Mouse (Mus musculus) forebrain, embryonic 11.5 days (tissue): Measurements from ENCODE around the gene Atxn7. TPM values are rescaled to one million over a fixed set of nuclear protein-coding genes. Genes with fewer than 3 reads are reported as not detected.

Experiments
- ATAC-seq: fragments of 200-750 bp; cut with Nextera tagmentation; replicated peaks from 2 replicates; pipeline ENCODE4 v1.8.0; 2017; ENCODE audit warnings: moderate TSS enrichment; ENCODE audit not compliant: low FRiP score
- DNase-seq: peaks from one replicate; pipeline ENCODE4 v3.0.0-alpha.2; 2017; ENCODE audit warnings: low spot score
- H3K27ac ChIP-seq: fragments of 300-500 bp; sonication (generic); 2 replicates; pipeline ENCODE4 v1.5.1; 2014; ENCODE audit warnings: low read depth, low read length
- H3K27me3 ChIP-seq: fragments of 300-500 bp; sonication (generic); 2 replicates; pipeline ENCODE4 v1.6.1; 2014; ENCODE audit warnings: mild to moderate bottlenecking, low read length, mixed read lengths; ENCODE audit not compliant: control insufficient read depth, insufficient read depth
- H3K36me3 ChIP-seq: fragments of 300-500 bp; sonication (generic); 2 replicates; pipeline ENCODE4 v1.6.1; 2014; ENCODE audit warnings: mild to moderate bottlenecking, low read length, moderate library complexity, mixed read lengths; ENCODE audit not compliant: control insufficient read depth, insufficient read depth
- H3K4me1 ChIP-seq: fragments of 300-500 bp; sonication (generic); replicated peaks from 2 replicates; pipeline ENCODE4 v1.6.1; 2014; ENCODE audit warnings: low read length, mixed read lengths; ENCODE audit not compliant: control insufficient read depth, insufficient read depth
- H3K4me2 ChIP-seq: fragments of 300-500 bp; sonication (generic); 2 replicates; pipeline ENCODE4 v1.6.1; 2014; ENCODE audit warnings: low read depth, mild to moderate bottlenecking, low read length, moderate library complexity, mixed read lengths; ENCODE audit not compliant: severe bottlenecking
- H3K4me3 ChIP-seq: fragments of 300-500 bp; sonication (generic); 2 replicates; pipeline ENCODE4 v1.5.1; 2014; ENCODE audit warnings: low read depth, low read length
- H3K9ac ChIP-seq: fragments of 300-500 bp; sonication (generic); 2 replicates; pipeline ENCODE4 v1.6.1; 2014; ENCODE audit warnings: low read length
- H3K9me3 ChIP-seq: fragments of 300-500 bp; sonication (generic); 2 replicates; pipeline ENCODE4 v1.6.1; 2016; ENCODE audit warnings: low read length, mixed read lengths; ENCODE audit not compliant: control insufficient read depth
- WGBS: fragments of 180-500 bp; shearing (Covaris S2); extraction: QIAGEN DNeasy Blood & Tissue Kit; methylation state at CpG from one replicate; pipeline ENCODE4 v1.1.7; 2014; 5-methylcytosine and 5-hydroxymethylcytosine counted together
- polyA plus RNA-seq: library from polyadenylated mRNA; unstranded; fragments of >200 nt; fragmentation: Nextera tagmentation; extraction: Ambion mirVana; gene quantifications from 2 replicates; pipeline ENCODE4 v1.2.1, GENCODE M21; 2014

Gene Atxn7
- polyA plus RNA-seq, 1 experiment from 2014 or later: 10.4 TPM

- H3K4me1 ChIP-seq: no peaks in the 10 kb centered on the region
- no peak overlapping the region for H3K4me2 ChIP-seq
- no peak overlapping the region for H3K27ac ChIP-seq
- no peak overlapping the region for H3K9ac ChIP-seq
- ATAC-seq: no peak
- H3K4me3 ChIP-seq: no peak overlapping the region
- H3K27me3 ChIP-seq: no peaks in the 10 kb centered on the region
- no peaks in the 10 kb centered on the region for H3K36me3 ChIP-seq
- no peaks in the 10 kb centered on the region for H3K9me3 ChIP-seq
- WGBS: 96% methylated on average over 8 of the region's 8 CpGs
- no peak for DNase-seq
These were observed 122.6 kb downstream of the Atxn7 start for GRCm38 (mm10) chr14:14083811-14084210.

- no peaks in the 10 kb centered on the region for H3K27me3 ChIP-seq
- DNase-seq (no peak), ATAC-seq (no peak)
- H3K4me1 ChIP-seq: no peaks in the 10 kb centered on the region
- no peaks in the 10 kb centered on the region for H3K36me3 ChIP-seq
- 88% methylated on average over 4 of the region's 4 CpGs for WGBS
- no peak overlapping the region for H3K27ac ChIP-seq
- H3K4me3 ChIP-seq: no peak overlapping the region
- H3K4me2 ChIP-seq: no peak overlapping the region
- H3K9ac ChIP-seq: no peak overlapping the region
- H3K9me3 ChIP-seq: no peaks in the 10 kb centered on the region
These were observed 125.5 kb downstream of the Atxn7 start for GRCm38 (mm10) chr14:14086711-14087263.

- H3K4me1 ChIP-seq: no peaks in the 10 kb centered on the region
- 88% methylated on average over 6 of the region's 6 CpGs for WGBS
- H3K4me3 ChIP-seq: no peak overlapping the region
- no peak overlapping the region for H3K4me2 ChIP-seq
- peaks cover 1% of the 10 kb centered on the region; the same call in 1 of the 2 replicates for H3K36me3 ChIP-seq
- DNase-seq: no peak
- no peaks in the 10 kb centered on the region for H3K9me3 ChIP-seq
- H3K9ac ChIP-seq: no peak overlapping the region
- H3K27ac ChIP-seq: no peak overlapping the region
- no peak for ATAC-seq
- H3K27me3 ChIP-seq: no peaks in the 10 kb centered on the region
These were observed 126.1 kb downstream of the Atxn7 start for GRCm38 (mm10) chr14:14087348-14087747.

- peaks cover 4% of the 10 kb centered on the region; the same call in 1 of the 2 replicates for H3K36me3 ChIP-seq
- ATAC-seq: no peak
- WGBS: 89% methylated on average over 9 of the region's 9 CpGs
- H3K9me3 ChIP-seq: no peaks in the 10 kb centered on the region
- H3K27me3 ChIP-seq: no peaks in the 10 kb centered on the region
- no peaks in the 10 kb centered on the region for H3K4me1 ChIP-seq
- no peak overlapping the region for H3K27ac ChIP-seq
- H3K4me3 ChIP-seq: no peak overlapping the region
- no peak overlapping the region for H3K9ac ChIP-seq
- H3K4me2 ChIP-seq: no peak overlapping the region
- no peak for DNase-seq
These were observed 127.0 kb downstream of the Atxn7 start for GRCm38 (mm10) chr14:14088016-14088791.

- DNase-seq (no peak), ATAC-seq (no peak)
- Histone ChIP-seq H3K36me3 (peaks cover 4% of the 10 kb centered on the region; the same call in 1 of the 2 replicates), H3K27ac (no peak overlapping the region), H3K9ac (no peak overlapping the region), H3K4me1 (peaks cover 5% of the 10 kb centered on the region; the same call in 1 of the 2 replicates), H3K9me3 (no peaks in the 10 kb centered on the region), H3K4me2 (no peak overlapping the region), H3K4me3 (no peak overlapping the region), H3K27me3 (no peaks in the 10 kb centered on the region)
- WGBS: 91% methylated on average over 6 of the region's 6 CpGs
These were observed 129.3 kb downstream of the Atxn7 start for GRCm38 (mm10) chr14:14090571-14090970.

- peak; percentile 79 for ATAC-seq
- H3K4me3 ChIP-seq: no peak overlapping the region
- no peaks in the 10 kb centered on the region for H3K9me3 ChIP-seq
- peak; percentile 94 for DNase-seq
- WGBS: 28% methylated on average over 10 of the region's 10 CpGs
- H3K4me2 ChIP-seq: no peak overlapping the region
- H3K27me3 ChIP-seq: no peaks in the 10 kb centered on the region
- H3K4me1 ChIP-seq: peaks cover 5% of the 10 kb centered on the region; the same call in 1 of the 2 replicates
- no peak overlapping the region for H3K27ac ChIP-seq
- H3K9ac ChIP-seq: no peak overlapping the region
- no peaks in the 10 kb centered on the region; the same call in 1 of the 2 replicates for H3K36me3 ChIP-seq
These were observed 137.2 kb downstream of the Atxn7 start for GRCm38 (mm10) chr14:14098330-14098980.

- Histone ChIP-seq H3K27me3 (no peaks in the 10 kb centered on the region), H3K9me3 (no peaks in the 10 kb centered on the region), H3K4me3 (no peak overlapping the region), H3K27ac (no peak overlapping the region), H3K9ac (no peak overlapping the region), H3K36me3 (no peaks in the 10 kb centered on the region; the same call in 1 of the 2 replicates), H3K4me2 (no peak overlapping the region), H3K4me1 (no peaks in the 10 kb centered on the region)
- 92% methylated on average over 8 of the region's 8 CpGs for WGBS
- ATAC-seq (no peak), DNase-seq (no peak)
These were observed 139.6 kb downstream of the Atxn7 start for GRCm38 (mm10) chr14:14100773-14101280.

GRCm38 (mm10) chr14:14101296-14101695 is 140.1 kb downstream of the Atxn7 start:
- no peaks in the 10 kb centered on the region for H3K4me1 ChIP-seq
- DNase-seq (no peak), ATAC-seq (no peak)
- no peak overlapping the region for H3K4me2 ChIP-seq
- H3K27me3 ChIP-seq: no peaks in the 10 kb centered on the region
- 95% methylated on average over 9 of the region's 9 CpGs for WGBS
- H3K9ac ChIP-seq: no peak overlapping the region
- no peak overlapping the region for H3K27ac ChIP-seq
- no peaks in the 10 kb centered on the region; the same call in 1 of the 2 replicates for H3K36me3 ChIP-seq
- no peak overlapping the region for H3K4me3 ChIP-seq
- no peaks in the 10 kb centered on the region for H3K9me3 ChIP-seq
